Mouse (Mus musculus) lung, postnatal 4 days (tissue): ENCODE data around the gene Chst11.

ENCODE experiments used
- DNase-seq, 2 experiments: peaks; one replicate each; pipeline ENCODE4 v3.0.0; 2021

Chst11 gene

DNA sequence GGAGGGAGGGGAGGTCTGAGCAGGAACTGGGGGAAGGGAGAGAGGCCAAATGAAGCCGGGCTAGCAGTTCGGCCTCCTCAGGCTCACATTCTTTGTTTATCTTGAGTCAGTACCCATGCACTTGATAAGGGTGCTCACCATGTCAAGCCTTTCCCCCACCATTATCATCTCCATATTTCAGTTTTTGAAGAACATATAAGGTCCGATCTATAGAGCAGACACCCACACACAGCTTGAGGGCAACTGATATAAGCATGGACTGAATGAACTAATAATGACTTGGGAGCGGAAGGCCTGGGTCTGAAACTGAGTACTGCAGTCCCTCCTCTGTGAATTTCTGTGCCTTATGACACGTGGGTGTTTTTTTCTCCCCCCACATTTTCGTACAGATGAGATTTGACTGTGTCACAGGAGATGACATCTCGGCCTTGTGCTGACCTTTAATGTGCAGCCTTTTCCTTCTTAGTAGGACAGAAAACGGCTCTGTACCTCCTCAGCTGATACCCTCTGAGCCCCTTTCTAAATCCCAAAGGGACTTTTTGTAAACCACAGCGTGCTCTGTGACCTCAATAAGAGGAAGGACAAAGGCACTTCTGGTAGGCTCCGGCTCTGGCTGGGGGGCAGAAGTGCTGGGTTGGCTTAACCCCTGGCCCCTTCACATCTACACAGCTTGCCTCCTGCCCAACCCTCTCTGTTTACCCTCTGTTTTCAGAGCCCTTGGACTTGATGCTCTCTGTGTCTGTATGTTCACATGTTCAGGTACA is 6.6 kb downstream of the Chst11 start:
- no peak for DNase-seq

- no peak for DNase-seq
Observed at GRCm38 (mm10) chr10:82994284-82994683, 9.0 kb downstream of the Chst11 start.

GRCm38 (mm10) chr10:82997460-82997859 is 12.2 kb downstream of the Chst11 start:
- no peak for DNase-seq

DNA sequence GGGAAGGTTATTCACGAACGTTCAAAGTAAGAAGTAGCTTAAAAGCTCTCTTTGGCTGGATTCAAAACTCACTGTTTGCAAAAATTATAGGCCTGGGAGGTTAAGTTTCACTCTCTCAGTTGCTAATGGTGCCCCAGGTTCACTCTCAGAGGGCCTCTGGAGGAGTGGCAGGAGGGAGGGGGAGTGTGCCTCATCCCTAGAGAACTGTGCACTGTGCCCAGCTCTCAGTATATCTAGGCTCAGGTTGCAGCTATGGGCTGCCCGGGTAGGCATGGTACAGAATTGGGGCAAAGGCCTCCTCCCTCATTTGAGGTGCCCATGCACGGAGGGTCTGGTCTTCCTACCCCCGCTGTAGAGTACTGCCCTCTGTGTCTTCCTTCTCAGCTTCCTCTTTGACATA is 14.9 kb downstream of the Chst11 start:
- DNase-seq = no peak

GRCm38 (mm10) chr10:83000721-83001120 is 15.4 kb downstream of the Chst11 start:
- no peak for DNase-seq

DNA sequence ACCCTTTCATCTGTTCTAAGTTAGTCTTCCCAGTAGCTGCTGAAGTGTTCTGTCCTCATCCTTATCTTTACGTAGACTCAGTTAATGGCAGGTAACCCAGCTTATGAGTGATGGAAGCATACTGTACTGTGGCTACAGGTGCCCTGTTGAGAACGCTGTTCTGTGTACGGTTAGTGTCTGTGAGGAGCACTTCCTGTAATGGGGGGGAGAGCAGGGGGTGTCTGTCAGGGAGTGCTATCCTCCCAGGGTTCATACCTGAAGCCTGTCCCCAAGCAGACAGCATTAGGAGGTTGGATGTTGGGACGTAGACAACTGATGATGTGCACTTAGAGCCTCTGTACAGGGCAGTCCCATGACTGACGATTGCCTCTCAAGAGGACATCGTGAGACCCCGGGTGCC is 18.6 kb downstream of the Chst11 start:
- DNase-seq = no peak

DNA sequence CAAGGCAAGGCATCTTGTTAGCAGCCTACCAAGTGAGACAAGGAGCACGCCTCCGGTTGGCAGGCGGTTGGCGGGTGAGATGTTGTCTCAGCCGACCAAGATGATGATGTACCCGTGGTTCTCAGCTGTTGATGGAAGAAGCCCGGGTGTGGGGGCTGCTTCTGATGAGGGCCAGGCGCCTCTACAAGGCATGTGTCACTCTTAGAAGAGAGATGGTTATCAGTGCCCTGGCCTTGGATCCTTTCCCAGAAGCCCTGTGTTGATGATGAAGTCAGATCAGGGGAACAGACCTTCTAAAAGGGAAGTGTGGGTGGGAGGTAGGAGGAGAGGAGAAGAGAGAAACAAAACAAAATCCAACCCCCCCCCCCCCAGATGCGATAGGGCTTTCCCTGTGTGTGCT is 19.1 kb downstream of the Chst11 start:
- DNase-seq = peak; percentile 58 to 73

GRCm38 (mm10) chr10:83005003-83005402 is 19.7 kb downstream of the Chst11 start:
- DNase-seq = peak in 1 of 2 experiments; percentile 20

- no peak for DNase-seq
Observed at GRCm38 (mm10) chr10:83006258-83006657, 21.0 kb downstream of the Chst11 start.

GRCm38 (mm10) chr10:83013984-83014383 is 28.7 kb downstream of the Chst11 start:
- no peak for DNase-seq

DNA sequence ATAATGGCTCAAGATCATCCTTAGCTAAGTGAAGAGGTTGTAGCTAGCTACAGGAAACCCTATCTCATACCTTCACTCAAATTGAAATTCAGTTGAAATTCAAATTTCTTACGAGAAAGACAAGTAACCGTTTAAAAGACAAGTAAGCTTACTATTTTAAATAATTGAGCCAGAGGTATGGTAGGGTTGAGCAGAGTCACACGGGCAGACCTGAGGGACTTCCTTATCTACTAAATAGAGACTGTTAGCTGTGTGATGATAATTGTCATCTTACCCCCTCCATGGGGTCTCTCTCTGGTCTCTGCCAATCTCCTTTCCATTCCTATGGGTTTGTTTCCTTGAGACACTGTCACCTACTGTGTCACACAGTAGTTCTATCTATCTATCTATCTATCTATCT is 30.6 kb downstream of the Chst11 start:
- DNase-seq = no peak

- no peak for DNase-seq
Observed at GRCm38 (mm10) chr10:83016779-83017178, 31.5 kb downstream of the Chst11 start.

DNA sequence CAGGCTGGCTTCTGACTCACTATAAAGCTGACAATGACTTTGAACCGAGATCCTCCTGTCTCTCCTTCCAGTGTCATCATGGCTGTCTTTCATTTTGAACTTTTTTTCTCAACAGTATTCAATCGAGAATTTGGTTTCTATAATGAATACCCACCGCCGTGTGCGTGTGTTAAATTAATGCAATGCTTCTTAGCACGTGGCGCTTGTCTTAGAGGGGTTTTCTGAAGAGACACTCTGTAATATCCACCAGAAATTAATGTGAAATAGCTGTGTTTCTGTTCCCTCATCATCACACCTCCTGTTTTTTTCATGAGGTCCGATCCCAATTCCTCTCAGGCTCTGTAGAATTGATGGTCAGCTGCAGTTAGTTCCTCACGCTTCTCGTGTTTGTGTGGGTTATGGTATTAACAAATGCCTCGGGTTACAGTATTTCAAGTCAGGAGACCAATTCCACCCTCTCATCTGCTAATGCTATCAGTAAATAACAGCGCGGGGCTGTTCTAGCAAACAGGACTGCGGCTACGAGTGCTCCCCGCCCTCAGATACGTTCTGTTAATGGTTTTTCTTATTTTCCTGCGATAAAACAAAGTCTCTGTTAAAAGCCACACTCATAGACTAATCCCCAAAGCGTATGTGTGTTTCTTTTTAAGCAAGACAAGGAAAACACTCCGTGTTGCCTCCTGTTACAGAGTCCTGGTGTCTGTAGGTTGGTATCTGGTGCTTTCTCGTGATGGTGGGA is 32.6 kb downstream of the Chst11 start:
- DNase-seq = no peak

DNA sequence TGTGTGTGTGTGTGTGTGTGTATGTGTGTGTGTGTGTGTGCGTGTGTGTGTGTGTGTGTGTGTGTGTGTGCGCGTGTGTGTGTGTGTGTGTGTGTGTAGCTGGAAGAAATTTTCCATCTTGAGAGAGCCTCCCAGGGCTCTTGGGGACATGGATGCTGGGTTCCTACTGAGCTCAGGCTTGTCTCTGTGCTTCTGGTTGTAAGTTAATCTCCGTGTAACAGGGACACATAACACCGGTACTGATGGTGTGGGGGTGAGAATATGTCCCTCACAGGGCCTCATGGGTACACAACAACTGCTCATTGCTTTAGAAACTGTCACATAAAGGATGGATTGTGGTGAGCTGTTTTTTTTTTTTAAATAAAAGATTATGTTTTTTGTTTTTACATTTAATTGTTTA is 33.2 kb downstream of the Chst11 start:
- DNase-seq = no peak

- DNase-seq = no peak
Observed at GRCm38 (mm10) chr10:83019497-83020270, 34.4 kb downstream of the Chst11 start.

DNA sequence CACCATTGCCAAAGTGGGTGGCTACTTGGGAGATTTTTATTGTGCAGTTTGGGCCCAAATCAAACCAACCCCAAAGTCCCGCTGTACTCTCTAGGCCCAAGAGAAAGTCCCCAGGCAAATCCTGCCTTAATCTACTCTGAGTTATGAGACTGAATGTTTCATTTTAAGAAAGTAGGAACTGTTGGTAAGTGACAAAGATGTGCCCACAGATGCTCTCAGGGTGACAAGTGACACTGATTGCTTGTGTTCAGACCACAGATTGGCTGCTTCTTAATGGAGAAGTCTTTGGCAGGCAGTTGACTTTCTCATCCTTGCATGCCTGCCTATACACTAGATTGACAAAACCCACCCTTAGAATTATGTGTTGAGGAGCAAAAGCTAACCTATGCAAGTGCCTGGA is 37.3 kb downstream of the Chst11 start:
- DNase-seq = no peak

- DNase-seq = no peak
Observed at GRCm38 (mm10) chr10:83026174-83026573, 40.9 kb downstream of the Chst11 start.

DNA sequence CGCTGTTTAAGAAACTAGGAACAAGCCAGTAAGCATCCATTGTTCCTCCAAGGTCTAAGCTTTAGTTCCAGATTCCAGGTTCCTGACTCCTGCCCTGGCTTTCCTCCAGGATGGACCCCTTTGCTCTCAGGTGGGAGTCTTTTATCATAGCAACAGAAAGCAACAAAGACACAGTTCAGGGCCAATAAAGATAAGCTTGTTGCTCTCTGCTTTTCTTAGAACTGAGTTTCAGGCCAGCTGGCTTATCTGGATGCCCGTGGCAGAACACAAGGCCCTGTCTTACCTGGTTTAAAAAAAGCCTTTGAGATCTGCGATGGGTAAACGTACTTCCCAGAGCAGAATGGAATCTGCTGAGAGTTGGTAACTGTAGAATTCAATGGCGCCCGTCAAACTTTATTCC is 42.4 kb downstream of the Chst11 start:
- DNase-seq = no peak

- DNase-seq = no peak
Observed at GRCm38 (mm10) chr10:83030103-83030661, 44.9 kb downstream of the Chst11 start.

DNA sequence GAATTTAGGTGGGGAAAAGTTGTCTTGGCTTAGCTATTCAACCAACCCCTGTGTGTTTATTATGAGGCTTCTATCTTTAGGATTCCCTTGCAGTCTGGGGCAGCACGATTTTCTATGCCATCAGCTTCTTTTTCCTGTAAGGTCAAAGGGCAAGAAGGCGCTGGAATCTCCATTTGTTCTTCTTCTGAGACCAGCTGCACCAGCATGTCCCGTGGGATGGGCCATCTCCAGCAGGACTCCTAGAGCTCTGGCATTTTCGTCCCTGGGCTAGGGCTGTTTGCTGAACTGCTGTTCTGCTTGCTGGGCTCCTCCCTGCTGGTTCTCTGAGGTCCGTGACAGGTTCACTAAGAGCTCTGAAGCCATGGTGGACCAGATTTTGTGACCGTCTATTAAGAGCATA is 45.6 kb downstream of the Chst11 start:
- DNase-seq = no peak

- no peak for DNase-seq
Observed at GRCm38 (mm10) chr10:83031561-83031960, 46.3 kb downstream of the Chst11 start.

DNA sequence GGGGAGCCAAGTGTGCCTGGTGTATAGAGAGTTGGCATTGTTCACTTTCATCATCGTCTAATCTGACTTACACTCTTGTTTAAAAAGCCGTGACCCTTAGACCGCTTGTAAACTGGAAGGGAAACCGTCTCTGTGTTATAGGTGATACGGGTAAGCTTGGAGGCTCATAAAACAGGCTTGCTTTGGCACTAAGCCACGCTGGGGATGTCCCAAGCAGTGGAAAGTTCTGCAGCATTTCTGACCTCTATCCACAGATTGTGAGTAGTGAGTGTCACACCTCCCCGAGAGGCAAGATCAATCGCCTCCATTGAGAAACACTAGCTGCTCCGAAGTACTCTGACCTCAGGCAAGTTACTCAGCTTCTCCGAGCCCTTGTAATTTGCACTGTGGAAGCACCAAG is 47.3 kb downstream of the Chst11 start:
- DNase-seq = no peak

- DNase-seq = no peak
Observed at GRCm38 (mm10) chr10:83036340-83037045, 51.2 kb downstream of the Chst11 start.
